Mouse (Mus musculus) myocyte (in vitro differentiated cells): ENCODE data around the gene Plaur.

Experiments used
- E2F4 ChIP-seq: IDR thresholded peaks from one replicate; pipeline ENCODE4 v1.6.1; 2011; ENCODE audit warnings: mild to moderate bottlenecking, control low read depth, moderate library complexity; ENCODE audit not compliant: insufficient read depth
- MAX ChIP-seq: IDR thresholded peaks from one replicate; pipeline ENCODE4 v1.6.1; 2011; ENCODE audit warnings: low read depth, mild to moderate bottlenecking, control low read depth
- MYOD1 ChIP-seq, 3 experiments: IDR thresholded peaks; one replicate each; pipeline ENCODE4 v1.6.1; 2011; ENCODE audit warnings: control low read depth in 2 of 3, low read depth in 2 of 3, mild to moderate bottlenecking in 2 of 3, moderate library complexity in 1 of 3; ENCODE audit not compliant: insufficient read length in 2 of 3, control insufficient read depth in 1 of 3
- MYOG ChIP-seq, 3 experiments: IDR thresholded peaks; one replicate each; pipeline ENCODE4 v1.6.1; 2011; ENCODE audit warnings: control low read depth in 2 of 3, low read depth in 2 of 3, mild to moderate bottlenecking in 2 of 3; ENCODE audit not compliant: insufficient read length in 2 of 3, control insufficient read depth in 1 of 3, insufficient read depth in 1 of 3
- POLR2A ChIP-seq: IDR thresholded peaks from one replicate; pipeline ENCODE4 v1.6.1; 2011; ENCODE audit warnings: low read depth, mild to moderate bottlenecking, control low read depth, moderate library complexity; ENCODE audit not compliant: insufficient read length
- TCF12 ChIP-seq: IDR thresholded peaks from one replicate; pipeline ENCODE4 v1.6.1; 2011; ENCODE audit warnings: mild to moderate bottlenecking, control low read depth; ENCODE audit not compliant: poor library complexity, insufficient read depth, severe bottlenecking
- TCF3 ChIP-seq: IDR thresholded peaks from one replicate; pipeline ENCODE4 v1.6.1; 2011; ENCODE audit warnings: low read depth, control low read depth; ENCODE audit not compliant: insufficient read length
- USF1 ChIP-seq: IDR thresholded peaks from one replicate; pipeline ENCODE4 v1.6.1; 2011; ENCODE audit warnings: low read depth, mild to moderate bottlenecking, control low read depth, moderate library complexity

DNA sequence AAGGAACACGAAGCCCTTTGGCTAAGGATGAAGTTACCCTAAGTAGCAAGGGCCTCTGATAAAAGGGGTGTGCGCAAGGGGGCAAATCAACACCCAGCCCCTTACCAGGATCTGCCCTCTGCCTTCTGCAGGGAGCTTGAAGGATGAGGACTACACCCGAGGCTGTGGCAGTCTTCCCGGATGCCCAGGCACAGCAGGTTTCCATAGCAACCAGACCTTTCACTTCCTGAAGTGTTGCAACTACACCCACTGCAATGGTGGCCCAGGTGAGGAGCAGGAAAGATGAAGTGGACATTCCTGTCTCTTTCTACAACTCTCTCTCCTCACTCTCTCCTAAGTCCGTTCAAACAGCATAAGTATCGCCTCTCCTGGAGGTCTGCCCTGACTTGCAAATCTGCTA, 10.2 kb downstream of the Plaur start:
- no peak for TF ChIP-seq MYOD1 (IDR thresholded peaks at IDR 0.05; ENCODE audit: control insufficient read depth in 1 of 3, insufficient read length in 2 of 3, low read depth in 2 of 3)
- TF ChIP-seq POLR2A = no peak
- no peak for TF ChIP-seq E2F4
- no peak for TF ChIP-seq MAX
- no peak for TF ChIP-seq TCF3
- no peak for TF ChIP-seq MYOG (IDR thresholded peaks at IDR 0.05; ENCODE audit: control insufficient read depth in 1 of 3, insufficient read depth in 1 of 3, insufficient read length in 2 of 3, low read depth in 2 of 3)
- TF ChIP-seq TCF12 = no peak
- TF ChIP-seq USF1 = no peak
